Mouse (Mus musculus) neural tube, embryonic 11.5 days (tissue): ENCODE measurements around the gene Omt2a. TPM values are rescaled to one million over a fixed set of nuclear protein-coding genes. Genes with fewer than 3 reads are reported as not detected.
"Not testable (repeated sequence)": the region's sequence is repeated elsewhere in the genome, so short reads cannot be mapped to it uniquely, and the experiment has no call there.

Experiments used
- ATAC-seq: fragments of 200-750 bp; cut with Nextera tagmentation; 2 replicates; pipeline ENCODE4 v1.8.0; 2017; ENCODE audit warnings: moderate number of reproducible peaks, mild to moderate bottlenecking, moderate TSS enrichment, moderate library complexity; ENCODE audit not compliant: insufficient read depth, low FRiP score, low TSS enrichment
- DNase-seq: peaks from one replicate; pipeline ENCODE4 v3.0.0-alpha.2; 2015; ENCODE audit warnings: low spot score
- H3K27ac ChIP-seq: fragments of 300-500 bp; sonication (generic); 2 replicates; pipeline ENCODE4 v1.5.1; 2014; ENCODE audit warnings: low read depth, mild to moderate bottlenecking, low read length
- H3K27me3 ChIP-seq: fragments of 300-500 bp; sonication (generic); 2 replicates; pipeline ENCODE4 v1.6.1; 2014; ENCODE audit warnings: mild to moderate bottlenecking, low read length, mixed read lengths; ENCODE audit not compliant: control insufficient read depth, insufficient read depth
- H3K36me3 ChIP-seq: fragments of 300-500 bp; sonication (generic); 2 replicates; pipeline ENCODE4 v1.6.1; 2014; ENCODE audit warnings: mild to moderate bottlenecking, low read length, moderate library complexity, mixed read lengths; ENCODE audit not compliant: control insufficient read depth, insufficient read depth
- H3K4me1 ChIP-seq: fragments of 300-500 bp; sonication (generic); 2 replicates; pipeline ENCODE4 v1.6.1; 2014; ENCODE audit warnings: low read length, mixed read lengths; ENCODE audit not compliant: control insufficient read depth, insufficient read depth
- H3K4me2 ChIP-seq: fragments of 300-500 bp; sonication (generic); 2 replicates; pipeline ENCODE4 v1.6.1; 2014; ENCODE audit warnings: low read depth, mild to moderate bottlenecking, moderate library complexity
- H3K4me3 ChIP-seq: fragments of 300-500 bp; sonication (generic); 2 replicates; pipeline ENCODE4 v1.5.1; 2014; ENCODE audit warnings: low read depth, low read length
- H3K9ac ChIP-seq: fragments of 300-500 bp; sonication (generic); 2 replicates; pipeline ENCODE4 v1.6.1; 2014; ENCODE audit warnings: mild to moderate bottlenecking, low read length
- H3K9me3 ChIP-seq: fragments of 300-500 bp; sonication (generic); 2 replicates; pipeline ENCODE4 v1.6.1; 2016; ENCODE audit warnings: low read length; ENCODE audit not compliant: control insufficient read depth
- WGBS: fragments of 180-500 bp; shearing (Covaris S2); extraction: QIAGEN DNeasy Blood & Tissue Kit; methylation state at CpG from one replicate; pipeline ENCODE4 v1.1.7; 2014; 5-methylcytosine and 5-hydroxymethylcytosine counted together
- polyA plus RNA-seq: library from polyadenylated mRNA; unstranded; fragments of >200 nt; fragmentation: Nextera tagmentation; extraction: Ambion mirVana; gene quantifications from 2 replicates; pipeline ENCODE4 v1.2.1, GENCODE M21; 2014

The Omt2a gene
- polyA plus RNA-seq, 1 experiment from 2014 or later = not detected

GRCm38 (mm10) chr9:78327289-78327688 lies 12.7 kb upstream of the Omt2a start, which contains the start of gene Omt2b:
TSS of gene Omt2b (plus strand) at chr9:78327589.
- not testable (repeated sequence) for H3K27me3 ChIP-seq, H3K9me3 ChIP-seq, H3K27ac ChIP-seq, DNase-seq, H3K36me3 ChIP-seq, H3K4me1 ChIP-seq, H3K9ac ChIP-seq, H3K4me3 ChIP-seq, ATAC-seq, H3K4me2 ChIP-seq
- WGBS = 88% methylated on average over 1 of the region's 1 CpGs

- ATAC-seq = no peak
- no peak overlapping the region for H3K27ac ChIP-seq
- DNase-seq = no peak
- H3K36me3 ChIP-seq = no peaks in the 10 kb centered on the region
- whole genome bisulfite sequencing = 32% methylated on average over 1 of the region's 1 CpGs
- H3K27me3 ChIP-seq = no peaks in the 10 kb centered on the region
- no peaks in the 10 kb centered on the region for H3K4me1 ChIP-seq
- H3K4me2 ChIP-seq = no peak overlapping the region
- H3K9ac ChIP-seq = no peak overlapping the region
- H3K4me3 ChIP-seq = no peak overlapping the region
- no peaks in the 10 kb centered on the region for H3K9me3 ChIP-seq
Measured at GRCm38 (mm10) chr9:78319499-78319898, 4.9 kb upstream of the Omt2a start.

GRCm38 (mm10) chr9:78308122-78308521 lies 6.5 kb downstream of the Omt2a start:
- not testable (repeated sequence) for H3K9me3 ChIP-seq, H3K4me3 ChIP-seq, DNase-seq, H3K4me1 ChIP-seq, H3K36me3 ChIP-seq, ATAC-seq, H3K27ac ChIP-seq, H3K27me3 ChIP-seq, H3K9ac ChIP-seq, H3K4me2 ChIP-seq
- 92% methylated on average over 3 of the region's 3 CpGs for WGBS

- H3K27ac ChIP-seq, H3K4me1 ChIP-seq, ATAC-seq, H3K27me3 ChIP-seq, H3K36me3 ChIP-seq, H3K9me3 ChIP-seq, H3K4me2 ChIP-seq, H3K4me3 ChIP-seq, H3K9ac ChIP-seq, DNase-seq: not testable (repeated sequence)
- 89% methylated on average over 1 of the region's 1 CpGs for WGBS
Measured at GRCm38 (mm10) chr9:78299143-78299542, 15.5 kb downstream of the Omt2a start.

- ATAC-seq (no peak), DNase-seq (no peak)
- no peak overlapping the region for H3K4me2 ChIP-seq
- H3K36me3 ChIP-seq = no peaks in the 10 kb centered on the region
- H3K27ac ChIP-seq = no peak overlapping the region
- H3K27me3 ChIP-seq = no peaks in the 10 kb centered on the region
- no peaks in the 10 kb centered on the region for H3K4me1 ChIP-seq
- H3K9me3 ChIP-seq = no peaks in the 10 kb centered on the region
- WGBS = 77% methylated on average over 1 of the region's 1 CpGs
- no peak overlapping the region for H3K4me3 ChIP-seq
- no peak overlapping the region for H3K9ac ChIP-seq
Measured at GRCm38 (mm10) chr9:78298232-78298631, 16.4 kb downstream of the Omt2a start.

GRCm38 (mm10) chr9:78296089-78296488 lies 18.5 kb downstream of the Omt2a start:
- not testable (repeated sequence) for ATAC-seq, H3K4me3 ChIP-seq
- WGBS = 18% methylated on average over 6 of the region's 6 CpGs

GRCm38 (mm10) chr9:78294781-78295180 lies 19.8 kb downstream of the Omt2a start:
- H3K27me3 ChIP-seq, H3K36me3 ChIP-seq, H3K9ac ChIP-seq, H3K27ac ChIP-seq, H3K4me3 ChIP-seq, H3K4me1 ChIP-seq, H3K4me2 ChIP-seq, DNase-seq, ATAC-seq, H3K9me3 ChIP-seq: not testable (repeated sequence)
- WGBS = 76% methylated on average over 4 of the region's 7 CpGs

More at GRCm38 (mm10) chr9:78296089-78296488, 18.5 kb downstream of the Omt2a start:
- H3K36me3 ChIP-seq, H3K27me3 ChIP-seq, H3K4me1 ChIP-seq, H3K9me3 ChIP-seq, H3K4me2 ChIP-seq, H3K9ac ChIP-seq, H3K27ac ChIP-seq: not testable (repeated sequence)
- peak; percentile 65 for DNase-seq

- not testable (repeated sequence) for H3K27ac ChIP-seq, ATAC-seq, H3K9me3 ChIP-seq, H3K4me1 ChIP-seq, H3K4me3 ChIP-seq, DNase-seq, H3K36me3 ChIP-seq, H3K9ac ChIP-seq, H3K27me3 ChIP-seq, H3K4me2 ChIP-seq
- 79% methylated on average over 1 of the region's 1 CpGs for WGBS
Measured at GRCm38 (mm10) chr9:78293683-78294082, 20.9 kb downstream of the Omt2a start.

GRCm38 (mm10) chr9:78292462-78292861 lies 22.1 kb downstream of the Omt2a start:
- H3K4me2 ChIP-seq, DNase-seq, H3K9ac ChIP-seq, ATAC-seq, H3K27me3 ChIP-seq, H3K36me3 ChIP-seq, H3K4me1 ChIP-seq, H3K9me3 ChIP-seq, H3K4me3 ChIP-seq, H3K27ac ChIP-seq: not testable (repeated sequence)
- WGBS = 90% methylated on average over 8 of the region's 8 CpGs
